Mouse (Mus musculus): ENCODE measurements around the gene Ttc7b. TPM values are rescaled to one million over a fixed set of nuclear protein-coding genes. Genes with fewer than 3 reads are reported as not detected.

Ttc7b gene
- polyA plus RNA-seq, 2 experiments, result 7.3 to 28.1 TPM

DNA sequence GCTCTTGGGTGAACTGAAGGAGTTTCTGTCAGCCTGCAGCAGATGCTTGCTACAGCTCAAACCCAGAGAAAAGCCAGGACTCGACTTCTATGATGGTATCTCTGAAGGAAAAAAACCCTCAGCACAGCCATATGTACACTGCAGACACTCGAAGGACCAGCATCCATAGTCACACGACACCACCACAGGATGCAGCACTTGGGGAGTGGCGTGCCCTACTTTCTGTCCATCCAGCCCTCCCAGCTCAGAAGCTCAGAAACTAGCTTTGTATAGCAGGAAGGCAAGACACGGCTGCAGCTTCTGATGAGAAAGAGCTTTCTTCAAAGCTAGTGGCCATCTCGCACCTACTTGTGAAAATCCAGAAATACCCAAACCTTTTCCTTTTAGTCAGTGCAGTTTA is 104.8 kb downstream of the Ttc7b start:
- no peak for ATAC-seq (ENCODE audit: low FRiP score, low read depth)
- WGBS, result 64% methylated on average over 6 of the region's 6 CpGs
- H3K4me2 ChIP-seq (replicated peaks; ENCODE audit: low read depth, low read length, severe bottlenecking), result no peak overlapping the region
- no peak overlapping the region for H3K4me3 ChIP-seq (replicated peaks; ENCODE audit: low read length)
- no peaks in the 10 kb centered on the region for H3K9me3 ChIP-seq (ENCODE audit: control insufficient read depth, low read length)
- H3K36me3 ChIP-seq (ENCODE audit: control insufficient read depth, insufficient read depth, low read length), result peaks cover 19% of the 10 kb centered on the region
- H3K9ac ChIP-seq (ENCODE audit: low read depth, low read length, severe bottlenecking), result no peak overlapping the region
- no peaks in the 10 kb centered on the region for H3K4me1 ChIP-seq (ENCODE audit: control insufficient read depth, insufficient read depth, low read length)
- no peak overlapping the region for H3K27ac ChIP-seq (replicated peaks; ENCODE audit: low read depth, low read length)
- no peaks in the 10 kb centered on the region for H3K27me3 ChIP-seq (ENCODE audit: control insufficient read depth, insufficient read depth, low read length)
- TF ChIP-seq POLR2A (IDR thresholded peaks at IDR 0.05; ENCODE audit: borderline replicate concordance, extremely low read depth, insufficient read depth, insufficient read length), result no peak
- DNase-seq (ENCODE audit: low spot score), result no peak

- Histone ChIP-seq H3K4me2 (replicated peaks; ENCODE audit: low read depth, low read length, severe bottlenecking) (no peak overlapping the region), H3K4me3 (replicated peaks; ENCODE audit: low read length) (no peak overlapping the region), H3K27ac (replicated peaks; ENCODE audit: low read depth, low read length) (no peak overlapping the region), H3K4me1 (ENCODE audit: control insufficient read depth, insufficient read depth, low read length) (no peaks in the 10 kb centered on the region), H3K9ac (ENCODE audit: low read depth, low read length, severe bottlenecking) (no peak overlapping the region), H3K27me3 (ENCODE audit: control insufficient read depth, insufficient read depth, low read length) (no peaks in the 10 kb centered on the region), H3K36me3 (ENCODE audit: control insufficient read depth, insufficient read depth, low read length) (peaks cover 19% of the 10 kb centered on the region), H3K9me3 (ENCODE audit: control insufficient read depth, low read length) (no peaks in the 10 kb centered on the region)
- no peak for ATAC-seq (ENCODE audit: low FRiP score, low read depth)
- TF ChIP-seq POLR2A (IDR thresholded peaks at IDR 0.05; ENCODE audit: borderline replicate concordance, extremely low read depth, insufficient read depth, insufficient read length), result no peak
- 84% methylated on average over 14 of the region's 14 CpGs for WGBS
- no peak for DNase-seq (ENCODE audit: low spot score)
Measured at GRCm38 (mm10) chr12:100414717-100415398, 105.8 kb downstream of the Ttc7b start.

- Histone ChIP-seq H3K9me3 (ENCODE audit: control insufficient read depth, low read length) (no peaks in the 10 kb centered on the region), H3K27me3 (ENCODE audit: control insufficient read depth, insufficient read depth, low read length) (no peaks in the 10 kb centered on the region), H3K4me3 (replicated peaks; ENCODE audit: low read length) (no peak overlapping the region), H3K27ac (replicated peaks; ENCODE audit: low read depth, low read length) (no peak overlapping the region), H3K36me3 (ENCODE audit: control insufficient read depth, insufficient read depth, low read length) (peaks cover 7% of the 10 kb centered on the region), H3K4me2 (replicated peaks; ENCODE audit: low read depth, low read length, severe bottlenecking) (no peak overlapping the region), H3K4me1 (ENCODE audit: control insufficient read depth, insufficient read depth, low read length) (no peaks in the 10 kb centered on the region), H3K9ac (ENCODE audit: low read depth, low read length, severe bottlenecking) (no peak overlapping the region)
- ATAC-seq (ENCODE audit: low FRiP score, low read depth), result no peak
- no peak for DNase-seq (ENCODE audit: low spot score)
- TF ChIP-seq POLR2A (IDR thresholded peaks at IDR 0.05; ENCODE audit: borderline replicate concordance, extremely low read depth, insufficient read depth, insufficient read length), result no peak
- 84% methylated on average over 11 of the region's 11 CpGs for WGBS
Measured at GRCm38 (mm10) chr12:100408714-100409113, 111.9 kb downstream of the Ttc7b start.

- WGBS, result 53% methylated on average over 8 of the region's 8 CpGs
- H3K9me3 ChIP-seq (ENCODE audit: control insufficient read depth, low read length), result no peaks in the 10 kb centered on the region
Measured at GRCm38 (mm10) chr12:100408143-100408542, 112.5 kb downstream of the Ttc7b start.

DNA sequence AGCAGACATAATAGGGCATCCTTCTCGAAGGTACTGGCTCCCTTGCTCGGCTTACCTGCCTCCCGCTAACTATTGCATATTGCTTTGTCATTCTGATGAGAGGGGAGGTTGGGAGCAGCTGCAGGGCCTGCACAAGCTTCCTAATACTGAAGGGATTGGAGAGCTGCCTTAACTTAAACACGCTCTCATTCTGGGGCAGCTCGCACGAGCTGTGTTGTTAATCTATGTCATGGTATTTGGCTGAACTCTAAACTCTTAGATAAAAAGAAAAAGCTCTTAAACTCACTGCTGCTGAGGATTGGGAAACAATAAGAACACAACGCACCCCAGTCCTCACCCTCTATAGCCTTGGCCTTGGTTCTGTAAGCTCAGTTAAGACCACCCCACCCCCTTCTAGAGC is 113.3 kb downstream of the Ttc7b start:
- no peak overlapping the region for H3K4me3 ChIP-seq (replicated peaks; ENCODE audit: low read length)
- no peak overlapping the region for H3K9ac ChIP-seq (ENCODE audit: low read depth, low read length, severe bottlenecking)
- no peaks in the 10 kb centered on the region for H3K9me3 ChIP-seq (ENCODE audit: control insufficient read depth, low read length)
- 56% methylated on average over 7 of the region's 7 CpGs for WGBS
- H3K27ac ChIP-seq (replicated peaks; ENCODE audit: low read depth, low read length), result no peak overlapping the region
- no peak for TF ChIP-seq POLR2A (IDR thresholded peaks at IDR 0.05; ENCODE audit: borderline replicate concordance, extremely low read depth, insufficient read depth, insufficient read length)
- H3K4me2 ChIP-seq (replicated peaks; ENCODE audit: low read depth, low read length, severe bottlenecking), result no peak overlapping the region
- no peaks in the 10 kb centered on the region for H3K4me1 ChIP-seq (ENCODE audit: control insufficient read depth, insufficient read depth, low read length)
- ATAC-seq (ENCODE audit: low FRiP score, low read depth) (no peak), DNase-seq (ENCODE audit: low spot score) (no peak)
- H3K27me3 ChIP-seq (ENCODE audit: control insufficient read depth, insufficient read depth, low read length), result no peaks in the 10 kb centered on the region
- peaks cover 10% of the 10 kb centered on the region for H3K36me3 ChIP-seq (ENCODE audit: control insufficient read depth, insufficient read depth, low read length)

More at GRCm38 (mm10) chr12:100408143-100408542, 112.5 kb downstream of the Ttc7b start:
- Histone ChIP-seq H3K9ac (ENCODE audit: low read depth, low read length, severe bottlenecking) (no peak overlapping the region), H3K4me2 (replicated peaks; ENCODE audit: low read depth, low read length, severe bottlenecking) (no peak overlapping the region), H3K27me3 (ENCODE audit: control insufficient read depth, insufficient read depth, low read length) (no peaks in the 10 kb centered on the region), H3K27ac (replicated peaks; ENCODE audit: low read depth, low read length) (no peak overlapping the region), H3K4me3 (replicated peaks; ENCODE audit: low read length) (no peak overlapping the region), H3K4me1 (ENCODE audit: control insufficient read depth, insufficient read depth, low read length) (no peaks in the 10 kb centered on the region), H3K36me3 (ENCODE audit: control insufficient read depth, insufficient read depth, low read length) (peaks cover 10% of the 10 kb centered on the region)
- no peak for ATAC-seq (ENCODE audit: low FRiP score, low read depth)
- TF ChIP-seq POLR2A (IDR thresholded peaks at IDR 0.05; ENCODE audit: borderline replicate concordance, extremely low read depth, insufficient read depth, insufficient read length), result no peak
- no peak for DNase-seq (ENCODE audit: low spot score)

Measured in limb, embryonic 14.5 days (tissue).